Mouse (Mus musculus) E14TG2a.4 (cell line): ENCODE results near the gene Coro1a.

Source experiments
- H3K27me3 ChIP-seq: 2 replicates; pipeline ENCODE4 v1.6.1; 2014; ENCODE audit warnings: low read length, control low read depth; ENCODE audit not compliant: insufficient read depth
- H3K36me3 ChIP-seq: 2 replicates; pipeline ENCODE4 v1.6.1; 2014; ENCODE audit warnings: low read length, control low read depth; ENCODE audit not compliant: insufficient read depth
- H3K4me1 ChIP-seq: replicated peaks from 2 replicates; pipeline ENCODE4 v1.6.1; 2014; ENCODE audit warnings: low read depth, low read length, control low read depth
- H3K4me3 ChIP-seq: replicated peaks from 2 replicates; pipeline ENCODE4 v1.5.1; 2014; ENCODE audit warnings: mild to moderate bottlenecking, low read length
- H3K9me3 ChIP-seq: 2 replicates; pipeline ENCODE4 v1.6.1; 2014; ENCODE audit warnings: low read length, control low read depth
- CTCF ChIP-seq: conservative IDR thresholded peaks from 2 replicates; pipeline ENCODE4 v1.5.1; 2014; ENCODE audit warnings: low read length
- NANOG ChIP-seq: IDR thresholded peaks from 2 replicates; pipeline ENCODE4 v1.6.1; 2014; ENCODE audit warnings: borderline replicate concordance, low read length, mixed read lengths
- POU5F1 ChIP-seq: IDR thresholded peaks from 2 replicates; pipeline ENCODE4 v1.6.1; 2014; ENCODE audit warnings: low read length, borderline replicate concordance

Gene Coro1a

GRCm38 (mm10) chr7:126678545-126679341, 28.8 kb downstream of the Coro1a start:
- Histone ChIP-seq H3K36me3 (peaks cover 46% of the 10 kb centered on the region), H3K27me3 (no peaks in the 10 kb centered on the region), H3K4me1 (peaks cover 10% of the 10 kb centered on the region), H3K4me3 (no peak overlapping the region), H3K9me3 (no peaks in the 10 kb centered on the region)
- no peak for TF ChIP-seq CTCF
- no peak for TF ChIP-seq POU5F1
- no peak for TF ChIP-seq NANOG

DNA sequence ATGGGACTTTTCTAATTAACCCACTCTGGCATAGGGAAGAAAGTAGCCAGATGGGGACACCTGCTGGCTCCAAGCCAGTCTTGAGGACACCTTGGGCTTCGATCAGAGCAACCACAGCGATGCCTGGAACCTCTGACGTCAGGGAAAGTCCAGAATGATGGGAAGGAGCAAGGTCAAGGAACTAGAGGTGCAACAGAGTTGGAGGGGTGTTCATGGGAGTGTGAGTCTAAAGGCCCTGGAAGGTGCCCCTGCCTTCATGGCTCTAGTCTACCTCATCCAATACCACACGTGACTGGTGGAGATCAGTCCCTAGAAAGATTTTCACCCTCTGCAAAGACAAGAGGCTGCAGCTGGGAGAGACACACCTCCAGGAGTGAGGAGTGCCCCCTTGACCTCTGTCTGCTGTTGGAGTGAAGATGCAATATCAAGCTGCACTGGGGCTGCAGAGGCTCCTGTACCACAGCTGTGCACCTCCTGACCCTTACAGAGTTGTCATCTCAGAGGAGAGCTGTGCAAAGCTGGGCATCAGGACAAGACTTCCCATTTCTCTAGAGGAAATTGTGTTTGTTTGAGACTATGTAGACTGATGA, 30.9 kb downstream of the Coro1a start:
- H3K4me1 ChIP-seq: peaks cover 14% of the 10 kb centered on the region
- H3K36me3 ChIP-seq: peaks cover 62% of the 10 kb centered on the region
- no peak for TF ChIP-seq CTCF
- no peak for TF ChIP-seq POU5F1
- no peak for TF ChIP-seq NANOG
- H3K27me3 ChIP-seq: no peaks in the 10 kb centered on the region
- no peaks in the 10 kb centered on the region for H3K9me3 ChIP-seq
- H3K4me3 ChIP-seq: no peak overlapping the region

- Histone ChIP-seq H3K4me1 (peaks cover 20% of the 10 kb centered on the region), H3K9me3 (no peaks in the 10 kb centered on the region), H3K4me3 (no peak within 1 kb of the TSS), H3K27me3 (no peaks in the 10 kb centered on the region), H3K36me3 (peaks cover 68% of the 10 kb centered on the region)
- TF ChIP-seq POU5F1 (no peak), CTCF (no peak), NANOG (no peak)
These were observed 31.4 kb downstream of the Coro1a start, which contains the start of gene Sult1a1 for GRCm38 (mm10) chr7:126676207-126676606. Gene Sult1a1 (minus strand): TSS chr7:126676432.

- H3K9me3 ChIP-seq: no peaks in the 10 kb centered on the region
These were observed 32.5 kb downstream of the Coro1a start for GRCm38 (mm10) chr7:126675104-126675503.

DNA sequence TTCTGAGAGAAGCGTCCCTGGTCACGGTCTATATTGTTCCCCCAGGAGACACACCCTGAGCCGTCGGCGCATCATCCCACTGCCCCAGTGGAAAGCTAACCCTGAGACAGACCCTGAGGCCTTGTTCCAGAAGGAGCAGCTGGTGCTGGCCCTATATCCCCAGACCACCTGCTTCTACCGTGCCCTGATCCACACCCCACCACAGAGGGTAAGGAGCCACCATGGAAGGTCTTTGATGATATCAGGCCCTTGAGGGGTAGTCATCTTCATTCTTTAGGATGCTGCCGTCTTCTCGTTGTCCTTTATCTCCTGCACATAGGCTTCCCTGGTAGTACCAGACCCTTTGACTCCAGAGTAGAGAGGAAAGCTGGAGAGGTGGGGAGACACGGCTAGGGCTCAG, 35.5 kb downstream of the Coro1a start:
- H3K4me1 ChIP-seq: peaks cover 30% of the 10 kb centered on the region
- no peaks in the 10 kb centered on the region for H3K9me3 ChIP-seq
- no peaks in the 10 kb centered on the region for H3K27me3 ChIP-seq
- TF ChIP-seq POU5F1 (no peak), CTCF (no peak), NANOG (no peak)
- H3K4me3 ChIP-seq: no peak overlapping the region
- peaks cover 91% of the 10 kb centered on the region for H3K36me3 ChIP-seq

More at GRCm38 (mm10) chr7:126675104-126675503, 32.5 kb downstream of the Coro1a start:
- H3K4me3 ChIP-seq: no peak overlapping the region
- H3K36me3 ChIP-seq: peaks cover 79% of the 10 kb centered on the region
- TF ChIP-seq CTCF (no peak), POU5F1 (no peak), NANOG (no peak)
- H3K27me3 ChIP-seq: no peaks in the 10 kb centered on the region
- peaks cover 28% of the 10 kb centered on the region for H3K4me1 ChIP-seq

- TF ChIP-seq CTCF (no peak), NANOG (no peak), POU5F1 (no peak)
- H3K4me1 ChIP-seq: peaks cover 30% of the 10 kb centered on the region
These were observed 37.4 kb downstream of the Coro1a start for GRCm38 (mm10) chr7:126670152-126670551.

GRCm38 (mm10) chr7:126668452-126668851, 39.1 kb downstream of the Coro1a start:
- TF ChIP-seq NANOG (no peak), POU5F1 (no peak), CTCF (no peak)

More at GRCm38 (mm10) chr7:126670152-126670551, 37.4 kb downstream of the Coro1a start:
- Histone ChIP-seq H3K36me3 (peaks cover 95% of the 10 kb centered on the region), H3K4me3 (no peak overlapping the region), H3K27me3 (no peaks in the 10 kb centered on the region), H3K9me3 (no peaks in the 10 kb centered on the region)

GRCm38 (mm10) chr7:126667495-126668090, 40.0 kb downstream of the Coro1a start:
- Histone ChIP-seq H3K4me3 (no peak overlapping the region), H3K36me3 (peaks cover 96% of the 10 kb centered on the region), H3K27me3 (no peaks in the 10 kb centered on the region), H3K9me3 (no peaks in the 10 kb centered on the region), H3K4me1 (peaks cover 30% of the 10 kb centered on the region)
- TF ChIP-seq CTCF (no peak), POU5F1 (no peak), NANOG (no peak)

More at GRCm38 (mm10) chr7:126668452-126668851, 39.1 kb downstream of the Coro1a start:
- H3K4me3 ChIP-seq: no peak overlapping the region
- no peaks in the 10 kb centered on the region for H3K9me3 ChIP-seq
- no peaks in the 10 kb centered on the region for H3K27me3 ChIP-seq
- peaks cover 96% of the 10 kb centered on the region for H3K36me3 ChIP-seq
- H3K4me1 ChIP-seq: peaks cover 30% of the 10 kb centered on the region
